Mouse (Mus musculus) spleen, adult 2 months (tissue): ENCODE data around the gene H2-T24. TPM values are rescaled to one million over a fixed set of nuclear protein-coding genes. Genes with fewer than 3 reads are reported as not detected.

ENCODE experiments used
- DNase-seq, 2 experiments: peaks; one replicate each; pipeline versions ENCODE4 v3.0.0 to v3.0.0-alpha.2; 2012 to 2021; ENCODE audit warnings: low spot score in 2 of 2, low read depth in 1 of 2
- H3K27ac ChIP-seq: fragments of 200-500 bp; 2 replicates; pipeline ENCODE4 v1.5.1; 2012; ENCODE audit warnings: low read length, inconsistent platforms; ENCODE audit not compliant: insufficient read depth
- H3K27me3 ChIP-seq: fragments of 200-500 bp; 2 replicates; pipeline ENCODE4 v1.6.1; 2012; ENCODE audit warnings: mild to moderate bottlenecking, moderate library complexity, low read length, inconsistent platforms; ENCODE audit not compliant: control insufficient read depth, insufficient read depth
- H3K36me3 ChIP-seq: fragments of 200-500 bp; 2 replicates; pipeline ENCODE4 v1.6.1; 2012; ENCODE audit warnings: mild to moderate bottlenecking, low read length, inconsistent platforms; ENCODE audit not compliant: control insufficient read depth, insufficient read depth
- H3K4me1 ChIP-seq: fragments of 200-500 bp; 2 replicates; pipeline ENCODE4 v1.6.1; 2011; ENCODE audit warnings: inconsistent platforms; ENCODE audit not compliant: control insufficient read depth, insufficient read depth, insufficient read length
- H3K4me3 ChIP-seq: fragments of 200-500 bp; 2 replicates; pipeline ENCODE4 v1.5.1; 2011; ENCODE audit warnings: mild to moderate bottlenecking, inconsistent platforms; ENCODE audit not compliant: insufficient read depth, insufficient read length; ENCODE audit errors: extremely low read depth
- CTCF ChIP-seq: fragments of 200-500 bp; IDR thresholded peaks from 2 replicates; pipeline ENCODE4 v1.5.1; 2011; ENCODE audit warnings: mild to moderate bottlenecking, inconsistent platforms; ENCODE audit not compliant: insufficient read depth, insufficient read length, insufficient replicate concordance; ENCODE audit errors: extremely low read depth
- POLR2A ChIP-seq: fragments of 200-500 bp; IDR thresholded peaks from 2 replicates; pipeline ENCODE4 v1.6.1; 2011; ENCODE audit warnings: low read depth, low read length, inconsistent platforms
- WGBS: fragments of 180-500 bp; shearing (Covaris S2); methylation state at CpG from one replicate; pipeline ENCODE4 v1.1.7; 2018; 5-methylcytosine and 5-hydroxymethylcytosine counted together
- polyA plus RNA-seq: library from polyadenylated mRNA; depleted of rRNA; stranded (reverse); fragments of >200 nt; gene quantifications from 2 replicates; pipeline ENCODE4 v1.2.3, GENCODE M21; 2012

The H2-T24 gene
- polyA plus RNA-seq, 1 experiment = 19.1 TPM

- WGBS = 90% methylated on average over 4 of the region's 4 CpGs
- H3K4me1 ChIP-seq = peaks cover 27% of the 10 kb centered on the region
- H3K27ac ChIP-seq = no peak overlapping the region
- peaks cover 10% of the 10 kb centered on the region for H3K36me3 ChIP-seq
- DNase-seq = no peak
- H3K27me3 ChIP-seq = no peaks in the 10 kb centered on the region
- no peak overlapping the region for H3K4me3 ChIP-seq
- TF ChIP-seq CTCF (no peak), POLR2A (no peak)
Measured at GRCm38 (mm10) chr17:36027663-36028062, 7.3 kb upstream of the H2-T24 start.

GRCm38 (mm10) chr17:36025901-36026300 lies 5.5 kb upstream of the H2-T24 start:
- WGBS = 77% methylated on average over 4 of the region's 4 CpGs
- H3K4me3 ChIP-seq = no peak overlapping the region
- H3K36me3 ChIP-seq = peaks cover 7% of the 10 kb centered on the region
- no peak overlapping the region for H3K27ac ChIP-seq
- H3K4me1 ChIP-seq = peaks cover 34% of the 10 kb centered on the region
- no peak for DNase-seq
- TF ChIP-seq POLR2A (no peak), CTCF (no peak)
- H3K27me3 ChIP-seq = no peaks in the 10 kb centered on the region

- WGBS = 88% methylated on average over 5 of the region's 5 CpGs
- no peak overlapping the region for H3K4me3 ChIP-seq
Measured at GRCm38 (mm10) chr17:36025197-36025596, 4.8 kb upstream of the H2-T24 start.

GRCm38 (mm10) chr17:36023710-36024654 lies 3.6 kb upstream of the H2-T24 start:
- peaks cover 29% of the 10 kb centered on the region for H3K4me1 ChIP-seq
- peak in 1 of 2 experiments; percentile 53 for DNase-seq
- no peak overlapping the region for H3K4me3 ChIP-seq
- TF ChIP-seq CTCF (no peak), POLR2A (no peak; the same call in 1 of the 2 replicates)
- peak overlapping the region; percentile 90 for H3K27ac ChIP-seq
- H3K36me3 ChIP-seq = no peaks in the 10 kb centered on the region
- no peaks in the 10 kb centered on the region for H3K27me3 ChIP-seq
- 61% methylated on average over 9 of the region's 9 CpGs for WGBS

More at GRCm38 (mm10) chr17:36025197-36025596, 4.8 kb upstream of the H2-T24 start:
- peaks cover 30% of the 10 kb centered on the region for H3K4me1 ChIP-seq
- H3K27ac ChIP-seq = no peak overlapping the region
- TF ChIP-seq POLR2A (no peak), CTCF (no peak)
- H3K27me3 ChIP-seq = no peaks in the 10 kb centered on the region
- no peak for DNase-seq
- peaks cover 5% of the 10 kb centered on the region for H3K36me3 ChIP-seq

- no peak overlapping the region for H3K4me3 ChIP-seq
- TF ChIP-seq CTCF = no peak
- no peak for TF ChIP-seq POLR2A
- DNase-seq = no peak
- peaks cover 33% of the 10 kb centered on the region for H3K4me1 ChIP-seq
- no peaks in the 10 kb centered on the region for H3K27me3 ChIP-seq
- WGBS = 86% methylated on average over 6 of the region's 6 CpGs
- H3K27ac ChIP-seq = peak overlapping the region; percentile 90
- no peaks in the 10 kb centered on the region for H3K36me3 ChIP-seq
Measured at GRCm38 (mm10) chr17:36022922-36023321, 2.6 kb upstream of the H2-T24 start.

- H3K4me3 ChIP-seq = no peak overlapping the region
- TF ChIP-seq CTCF (no peak), POLR2A (no peak)
- no peaks in the 10 kb centered on the region for H3K27me3 ChIP-seq
- 73% methylated on average over 9 of the region's 9 CpGs for WGBS
- peaks cover 37% of the 10 kb centered on the region for H3K4me1 ChIP-seq
- H3K36me3 ChIP-seq = peaks cover 3% of the 10 kb centered on the region
- H3K27ac ChIP-seq = peak overlapping the region; percentile 95
- no peak for DNase-seq
Measured at GRCm38 (mm10) chr17:36022098-36022497, 1.7 kb upstream of the H2-T24 start.

GRCm38 (mm10) chr17:36021309-36021708 lies 949 bp upstream of the H2-T24 start:
- H3K4me3 ChIP-seq = no peak overlapping the region; the same call in 1 of the 2 replicates
- 41% methylated on average over 1 of the region's 1 CpGs for WGBS
- peaks cover 11% of the 10 kb centered on the region for H3K36me3 ChIP-seq
- TF ChIP-seq CTCF = no peak
- no peak for TF ChIP-seq POLR2A
- DNase-seq = no peak
- peak overlapping the region; percentile 95 for H3K27ac ChIP-seq
- H3K4me1 ChIP-seq = peaks cover 37% of the 10 kb centered on the region
- no peaks in the 10 kb centered on the region for H3K27me3 ChIP-seq
